Mouse (Mus musculus) heart, embryonic 13.5 days (tissue): ENCODE measurements around the gene Pex7. TPM values are rescaled to one million over a fixed set of nuclear protein-coding genes. Genes with fewer than 3 reads are reported as not detected.

Source experiments
- ATAC-seq: fragments of 200-750 bp; cut with Nextera tagmentation; 2 replicates; pipeline ENCODE4 v1.8.0; 2017; ENCODE audit warnings: moderate TSS enrichment; ENCODE audit not compliant: insufficient number of reproducible peaks, low FRiP score, low TSS enrichment; ENCODE audit errors: extremely low read depth
- H3K27ac ChIP-seq: fragments of 300-500 bp; sonication (generic); replicated peaks from 2 replicates; pipeline ENCODE4 v1.5.1; 2015; ENCODE audit warnings: moderate library complexity, mild to moderate bottlenecking, inconsistent platforms
- H3K27me3 ChIP-seq: fragments of 300-500 bp; sonication (generic); replicated peaks from 2 replicates; pipeline ENCODE4 v1.6.1; 2015; ENCODE audit warnings: mild to moderate bottlenecking, inconsistent platforms
- H3K36me3 ChIP-seq: fragments of 300-500 bp; sonication (generic); 2 replicates; pipeline ENCODE4 v1.6.1; 2015; ENCODE audit warnings: mild to moderate bottlenecking, inconsistent platforms
- H3K4me1 ChIP-seq: fragments of 300-500 bp; sonication (generic); 2 replicates; pipeline ENCODE4 v1.6.1; 2015; ENCODE audit warnings: inconsistent platforms
- H3K4me2 ChIP-seq: fragments of 300-500 bp; sonication (generic); 2 replicates; pipeline ENCODE4 v1.6.1; 2015; ENCODE audit warnings: inconsistent platforms, mild to moderate bottlenecking, moderate library complexity
- H3K4me3 ChIP-seq: fragments of 300-500 bp; sonication (generic); 2 replicates; pipeline ENCODE4 v1.5.1; 2015; ENCODE audit warnings: moderate library complexity, mild to moderate bottlenecking, inconsistent platforms
- H3K9ac ChIP-seq: fragments of 300-500 bp; sonication (generic); 2 replicates; pipeline ENCODE4 v1.6.1; 2015; ENCODE audit warnings: inconsistent platforms, mild to moderate bottlenecking, moderate library complexity
- H3K9me3 ChIP-seq: fragments of 300-500 bp; sonication (generic); 2 replicates; pipeline ENCODE4 v1.6.1; 2016; ENCODE audit warnings: inconsistent platforms
- WGBS: fragments of 180-500 bp; shearing (Covaris S2); methylation state at CpG from one replicate; pipeline ENCODE4 v1.1.7; 2015; ENCODE audit warnings: mixed read lengths; 5-methylcytosine and 5-hydroxymethylcytosine counted together
- polyA plus RNA-seq: library from polyadenylated mRNA; unstranded; fragments of >200 nt; fragmentation: Nextera tagmentation; extraction: Ambion mirVana; gene quantifications from 2 replicates; pipeline ENCODE4 v1.2.1, GENCODE M21; 2015

Pex7 gene
- polyA plus RNA-seq, 1 experiment from 2014 or later: 33.3 TPM

DNA sequence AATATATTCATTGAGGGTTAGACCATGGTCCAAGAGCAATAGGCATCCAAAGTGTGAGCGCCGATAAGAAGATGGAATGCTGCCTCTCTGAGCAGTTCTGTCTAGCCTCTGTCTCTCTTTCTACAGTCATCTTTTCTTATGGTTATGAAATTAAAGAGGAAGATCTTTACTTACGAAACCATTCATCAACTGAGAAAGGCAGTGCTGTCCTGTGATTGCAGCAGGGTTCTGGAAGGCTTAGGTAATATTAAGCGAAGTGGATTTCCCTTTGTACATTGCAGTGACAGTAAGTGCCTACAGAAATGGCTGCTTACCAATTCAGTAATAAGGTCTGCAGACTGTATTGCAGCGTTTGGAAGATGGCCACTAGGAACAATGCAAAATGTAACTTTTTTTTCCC is 67.7 kb downstream of the Pex7 start:
- no peak for ATAC-seq

DNA sequence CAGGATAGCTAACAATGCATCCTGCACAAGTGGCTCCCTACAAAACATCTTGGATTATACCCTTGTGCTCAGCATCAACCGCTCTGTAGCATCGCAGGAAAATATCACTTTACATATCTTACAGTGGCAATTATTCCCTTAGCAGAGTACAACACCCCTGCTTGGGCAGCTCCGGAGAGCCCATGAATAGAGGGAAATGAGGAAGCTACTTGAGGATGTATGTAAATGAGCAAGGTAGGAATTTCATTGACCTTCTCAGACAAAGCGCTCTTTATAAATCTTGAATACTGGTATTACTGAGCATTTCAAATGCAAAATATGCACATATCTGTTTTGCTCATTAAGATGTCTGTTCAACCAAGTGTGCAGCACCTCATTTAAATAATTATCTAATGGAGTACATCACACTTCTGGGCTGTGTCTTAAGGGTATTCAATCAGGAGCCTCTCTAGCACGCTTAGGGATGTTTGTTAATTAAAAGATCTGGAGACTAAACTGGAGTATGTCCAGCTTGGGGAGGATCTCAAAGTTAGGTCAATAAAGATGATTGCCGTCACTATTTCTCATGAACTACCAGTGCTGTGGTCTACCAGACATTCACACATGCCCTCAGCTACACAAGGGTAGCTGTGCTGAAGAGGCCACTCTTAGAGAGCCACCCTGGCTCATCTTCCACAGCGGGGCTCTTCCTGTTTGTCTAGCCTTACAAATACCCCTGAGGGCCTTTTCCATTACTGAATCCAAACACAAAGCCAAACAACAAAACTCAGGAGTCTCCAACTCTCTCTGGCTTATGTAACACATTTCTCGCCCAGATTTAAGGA is 71.4 kb downstream of the Pex7 start:
- H3K9ac ChIP-seq: no peak overlapping the region
- no peak overlapping the region for H3K4me3 ChIP-seq
- no peak for ATAC-seq
- no peak overlapping the region for H3K27ac ChIP-seq
- 76% methylated on average over 8 of the region's 8 CpGs for WGBS
- H3K4me1 ChIP-seq: no peaks in the 10 kb centered on the region
- H3K4me2 ChIP-seq: no peak overlapping the region
- no peaks in the 10 kb centered on the region for H3K36me3 ChIP-seq
- H3K9me3 ChIP-seq: no peaks in the 10 kb centered on the region
- no peaks in the 10 kb centered on the region for H3K27me3 ChIP-seq

More for the DNA sequence above, 67.7 kb downstream of the Pex7 start:
- H3K27me3 ChIP-seq: peaks cover 5% of the 10 kb centered on the region; the same call in 1 of the 2 replicates
- no peak overlapping the region for H3K4me2 ChIP-seq
- no peak overlapping the region for H3K9ac ChIP-seq
- H3K9me3 ChIP-seq: no peaks in the 10 kb centered on the region
- no peaks in the 10 kb centered on the region for H3K4me1 ChIP-seq
- H3K4me3 ChIP-seq: no peak overlapping the region
- H3K36me3 ChIP-seq: no peaks in the 10 kb centered on the region
- 83% methylated on average over 5 of the region's 5 CpGs for WGBS
- H3K27ac ChIP-seq: no peak overlapping the region

DNA sequence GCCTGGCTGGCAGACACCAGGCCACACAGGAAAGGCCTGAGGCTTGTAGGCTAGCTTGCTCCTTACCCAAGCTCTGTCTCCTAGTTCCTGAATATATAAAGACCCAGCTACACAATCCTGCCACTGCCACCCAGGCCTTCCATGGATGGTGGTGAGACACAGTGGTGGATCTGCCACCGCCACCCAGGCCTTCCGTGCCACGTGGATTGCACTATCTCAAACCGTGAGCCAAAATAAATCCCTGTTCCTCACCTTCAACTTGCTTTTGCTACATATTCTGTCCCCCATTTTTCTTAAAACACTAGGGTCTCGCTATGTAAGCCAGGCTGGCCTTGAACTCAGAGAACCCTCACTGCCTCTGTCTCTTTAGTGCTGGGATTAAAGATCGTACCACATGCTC is 73.3 kb downstream of the Pex7 start:
- Histone ChIP-seq H3K4me1 (no peaks in the 10 kb centered on the region), H3K9ac (no peak overlapping the region), H3K36me3 (no peaks in the 10 kb centered on the region), H3K9me3 (no peaks in the 10 kb centered on the region), H3K4me3 (no peak overlapping the region), H3K27me3 (no peaks in the 10 kb centered on the region), H3K27ac (no peak overlapping the region), H3K4me2 (no peak overlapping the region)
- ATAC-seq: no peak
- WGBS: 90% methylated on average over 6 of the region's 6 CpGs

DNA sequence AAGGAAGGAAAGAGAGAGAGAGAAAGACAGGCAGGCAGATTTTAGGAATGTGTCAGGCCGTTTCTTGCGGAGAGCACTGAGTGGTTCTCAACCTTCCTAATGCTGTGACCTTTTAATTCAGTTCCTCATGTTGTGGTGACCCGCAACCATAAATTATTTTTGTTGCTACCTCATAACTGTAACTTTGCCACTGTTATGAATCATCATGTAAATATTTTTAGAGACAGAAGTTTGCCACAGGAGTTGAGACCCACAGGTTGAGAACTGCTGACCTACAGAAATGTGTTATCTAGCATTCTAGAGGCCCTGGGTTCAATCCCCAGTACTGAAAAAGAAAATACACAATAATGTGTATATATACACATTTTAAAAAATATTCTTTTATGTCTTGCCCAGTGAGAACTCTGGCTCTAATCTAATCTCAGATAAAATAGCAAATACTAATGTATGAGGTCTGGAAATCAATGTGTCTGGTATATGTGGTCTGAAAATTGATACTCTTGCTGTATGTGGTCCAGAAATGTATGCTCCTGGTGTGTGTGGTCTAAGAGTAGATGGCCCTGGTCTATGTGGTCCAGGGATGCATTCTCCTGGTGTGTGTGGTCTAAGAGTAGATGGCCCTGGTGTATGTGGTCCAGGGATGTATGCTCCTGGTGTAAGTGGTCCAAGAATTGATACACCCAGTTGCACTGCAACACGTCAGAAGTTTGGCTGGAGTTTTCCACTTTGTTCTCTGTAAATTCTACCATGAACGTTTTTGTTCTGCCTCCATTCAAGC is 76.2 kb downstream of the Pex7 start:
- no peak overlapping the region for H3K4me2 ChIP-seq
- 0 out of 2 replicates have a peak, but pooled peaks cover 6% of the 10 kb centered on the region for H3K27me3 ChIP-seq
- H3K4me1 ChIP-seq: peaks cover 5% of the 10 kb centered on the region
- ATAC-seq: no peak
- no peak overlapping the region for H3K27ac ChIP-seq
- H3K4me3 ChIP-seq: no peak overlapping the region
- H3K9me3 ChIP-seq: no peaks in the 10 kb centered on the region
- WGBS: 81% methylated on average over 5 of the region's 5 CpGs
- no peaks in the 10 kb centered on the region for H3K36me3 ChIP-seq
- H3K9ac ChIP-seq: no peak overlapping the region

DNA sequence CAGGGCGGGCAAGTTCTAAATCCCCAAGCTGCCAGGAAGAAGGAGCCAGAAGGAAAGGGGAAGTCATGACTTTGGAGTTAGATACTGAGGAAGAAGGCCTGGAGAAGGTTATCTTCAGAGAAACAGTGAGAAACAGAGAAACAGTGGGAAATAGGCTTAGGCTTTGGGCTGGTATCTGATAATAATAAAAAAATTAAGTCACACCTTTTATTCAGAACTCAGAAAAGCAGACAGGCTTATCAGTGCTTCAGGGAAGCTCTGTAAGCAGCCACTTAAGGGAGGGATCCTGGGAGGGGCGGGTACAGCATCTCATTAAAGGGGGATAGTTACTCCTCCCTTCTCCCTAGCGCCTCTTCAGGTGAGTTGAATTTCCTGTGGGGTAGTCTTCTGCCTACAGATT is 86.5 kb downstream of the Pex7 start:
- Histone ChIP-seq H3K9me3 (no peaks in the 10 kb centered on the region), H3K9ac (no peak overlapping the region), H3K4me1 (peaks cover 24% of the 10 kb centered on the region), H3K4me3 (no peak overlapping the region), H3K27ac (no peak overlapping the region), H3K27me3 (peaks cover 23% of the 10 kb centered on the region), H3K4me2 (no peak overlapping the region), H3K36me3 (no peaks in the 10 kb centered on the region)
- WGBS: 48% methylated on average over 3 of the region's 3 CpGs
- no peak for ATAC-seq

DNA sequence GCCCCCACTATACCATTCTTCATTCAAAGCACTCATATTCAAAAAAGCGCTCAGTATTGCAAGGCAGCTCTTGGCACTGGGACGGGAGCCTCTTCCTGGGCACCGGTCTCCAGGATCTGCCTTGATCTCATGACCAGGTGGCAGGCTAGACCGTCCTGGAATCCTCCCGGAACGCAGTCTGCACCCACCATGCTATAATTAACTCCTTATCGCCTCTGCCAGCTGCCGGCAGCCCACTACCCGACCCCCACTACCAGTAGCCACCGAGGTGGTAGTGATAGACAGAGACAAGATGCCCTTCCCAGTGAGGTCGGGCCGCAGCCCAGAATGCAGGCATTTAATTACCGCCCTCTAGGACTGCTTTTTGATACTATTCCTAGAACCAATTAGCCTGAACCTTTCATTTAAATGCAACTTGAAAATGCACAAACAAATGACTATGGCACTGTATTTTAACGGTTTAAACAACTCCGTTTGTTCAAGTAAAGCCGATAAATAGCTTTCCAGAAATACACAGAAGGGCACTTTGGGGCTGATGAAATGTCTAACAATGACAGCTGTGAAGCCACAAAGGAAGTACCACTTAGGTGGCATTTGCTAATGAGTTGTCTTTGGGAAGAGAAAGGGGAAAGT is 88.7 kb downstream of the Pex7 start:
- Histone ChIP-seq H3K27me3 (peaks cover 29% of the 10 kb centered on the region), H3K9me3 (no peaks in the 10 kb centered on the region), H3K4me1 (peaks cover 46% of the 10 kb centered on the region), H3K27ac (no peak overlapping the region), H3K9ac (no peak overlapping the region), H3K4me3 (no peak overlapping the region), H3K36me3 (no peaks in the 10 kb centered on the region), H3K4me2 (peak overlapping the region; percentile 37)
- 20% methylated on average over 16 of the region's 16 CpGs for WGBS
- ATAC-seq: no peak

DNA sequence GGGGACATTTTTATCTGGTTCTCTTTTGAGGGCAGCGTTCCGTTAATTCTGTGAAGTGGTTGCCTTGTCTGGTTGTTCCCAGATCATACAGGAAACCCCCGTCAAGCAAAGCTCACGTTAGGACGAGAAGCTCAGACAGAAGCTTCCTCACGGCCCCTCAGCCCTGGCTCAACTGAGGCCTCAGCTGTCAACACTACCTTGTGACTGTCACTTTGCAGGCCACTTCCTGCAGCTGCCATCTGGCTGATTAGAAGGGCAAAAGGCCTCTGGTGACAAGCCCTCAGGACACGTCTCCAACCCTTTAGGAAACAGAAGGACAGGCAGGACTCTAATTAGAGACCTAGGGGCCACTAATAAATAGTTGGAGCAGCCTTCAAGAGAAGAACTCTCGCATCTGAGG is 92.1 kb downstream of the Pex7 start:
- Histone ChIP-seq H3K36me3 (no peaks in the 10 kb centered on the region), H3K9ac (no peak overlapping the region), H3K4me1 (peaks cover 73% of the 10 kb centered on the region), H3K9me3 (no peaks in the 10 kb centered on the region), H3K27ac (peak overlapping the region; percentile 44), H3K27me3 (peaks cover 43% of the 10 kb centered on the region), H3K4me3 (no peak overlapping the region), H3K4me2 (peak overlapping the region; percentile 39)
- 3% methylated on average over 8 of the region's 8 CpGs for WGBS
- no peak for ATAC-seq

DNA sequence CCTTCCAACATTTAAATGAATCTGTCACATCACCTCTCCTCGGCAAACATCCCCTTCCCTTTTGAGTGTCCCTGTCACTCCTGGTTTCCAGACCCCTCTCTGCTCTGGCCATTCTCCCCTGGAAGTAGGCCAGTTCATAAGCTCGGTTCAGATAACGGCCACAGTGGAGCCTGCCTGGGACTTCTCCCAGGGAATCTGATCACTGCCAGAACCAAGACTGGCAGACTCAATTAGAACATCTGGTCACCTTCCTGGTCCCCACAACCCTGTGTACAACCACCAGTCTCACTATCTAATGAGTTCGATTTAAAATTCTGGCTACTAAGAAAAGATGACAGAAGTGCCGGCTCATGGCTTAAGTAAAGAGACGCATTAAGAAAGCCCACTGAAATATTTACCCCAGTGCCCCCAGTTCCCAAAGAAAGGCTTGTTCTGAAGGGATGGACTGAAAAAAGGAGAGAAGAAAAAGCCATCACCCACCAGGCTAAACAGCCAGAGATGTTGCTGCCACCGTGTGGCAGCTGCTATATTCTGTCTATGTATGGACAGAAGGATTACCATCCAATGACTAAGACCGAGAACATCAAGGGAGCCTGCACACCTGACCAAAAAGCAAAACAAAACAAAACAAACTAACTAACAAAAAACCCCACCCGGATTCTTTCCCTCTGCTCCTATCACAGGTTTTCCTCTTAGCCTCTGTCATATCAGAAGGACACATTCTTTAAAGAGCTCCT is 95.9 kb downstream of the Pex7 start:
- Histone ChIP-seq H3K36me3 (no peaks in the 10 kb centered on the region), H3K9me3 (no peaks in the 10 kb centered on the region), H3K4me2 (peak overlapping the region; percentile 32), H3K4me1 (peaks cover 52% of the 10 kb centered on the region), H3K9ac (no peak overlapping the region), H3K4me3 (no peak overlapping the region), H3K27me3 (peaks cover 26% of the 10 kb centered on the region), H3K27ac (0 out of 2 replicates have a peak overlapping the region, but pooled peaks have one; percentile 43)
- ATAC-seq: no peak
- WGBS: 30% methylated on average over 9 of the region's 9 CpGs

DNA sequence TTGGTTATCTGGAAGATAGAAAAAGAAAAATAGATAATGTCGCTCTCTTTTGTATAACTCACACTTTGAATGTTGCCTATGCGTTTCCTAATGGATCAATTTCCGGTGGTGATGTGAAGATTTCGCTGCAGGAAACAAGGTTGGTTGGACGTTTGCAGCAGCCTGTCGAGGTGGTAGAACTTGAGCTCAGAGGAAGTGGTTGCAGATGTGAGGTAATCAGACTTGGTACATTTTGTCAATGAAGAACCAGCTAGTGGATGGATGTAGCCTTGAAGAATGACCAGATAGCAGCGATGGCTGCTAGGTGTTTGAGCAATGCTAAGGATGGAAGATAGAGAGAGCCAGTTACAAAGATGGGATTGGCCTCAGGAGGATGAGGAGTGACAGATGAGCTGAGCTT is 102.7 kb downstream of the Pex7 start:
- no peak for ATAC-seq
- H3K4me1 ChIP-seq: no peaks in the 10 kb centered on the region
- no peak overlapping the region for H3K9ac ChIP-seq
- no peak overlapping the region for H3K27ac ChIP-seq
- peaks cover 11% of the 10 kb centered on the region; the same call in 1 of the 2 replicates for H3K27me3 ChIP-seq
- H3K9me3 ChIP-seq: no peaks in the 10 kb centered on the region
- H3K4me3 ChIP-seq: no peak overlapping the region
- WGBS: 71% methylated on average over 7 of the region's 7 CpGs
- no peaks in the 10 kb centered on the region for H3K36me3 ChIP-seq
- no peak overlapping the region for H3K4me2 ChIP-seq
